Comparison of ENCODE assay signal across 9 mouse cellular contexts in the genomic region with DNA sequence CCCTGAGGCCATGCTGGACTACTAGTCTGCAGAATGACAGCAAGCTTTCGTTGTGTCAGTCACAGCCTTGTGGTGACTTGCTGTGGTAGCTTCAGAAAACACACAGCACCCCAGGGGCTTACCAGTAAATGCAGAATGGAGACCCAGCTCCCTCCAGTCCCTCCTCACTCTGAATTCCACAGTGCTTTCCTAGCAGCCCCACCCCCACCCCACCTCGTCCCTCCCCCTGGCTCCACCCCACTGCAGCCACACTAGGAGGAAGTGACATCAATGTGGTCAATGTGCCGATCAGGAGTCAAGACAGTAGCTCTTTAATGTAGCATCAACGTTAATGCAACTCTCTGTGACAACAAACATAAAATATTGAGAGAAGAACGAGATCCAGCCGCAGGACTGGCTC. TPM values are rescaled to one million over a fixed set of nuclear protein-coding genes. Genes with fewer than 3 reads are reported as not detected.
DNase-seq lines count a peak whose midpoint lies in the region; ATAC-seq and TF ChIP-seq lines count a peak whose summit lies in the region.
"Had no signal": no experiment of that assay in that cellular context is flagged by ENCODE, and none has a peak within 500 bp of the region (broad histone marks: within the 10 kb centered on the region; RNA-seq: fewer than 3 reads in every experiment).

No protein-coding gene starts in this region.

- no peak for TF ChIP-seq CTCF in left cerebral cortex, adult 2 months (IDR thresholded peaks at IDR 0.05)

- no peak for DNase-seq in kidney, adult 9 months
- DNase-seq in limb, embryonic 14.5 days (ENCODE audit: low spot score) = no peak
- DNase-seq in urinary bladder, adult 2 months (ENCODE audit: low spot score) = no peak
- no peak for DNase-seq in left cerebral cortex, adult 2 months (ENCODE audit: extremely low spot score in 1 of 2, low spot score in 2 of 2)
- DNase-seq in forebrain, embryonic 10.5 days (ENCODE audit: extremely low spot score, low spot score) = no peak
- DNase-seq: adrenal gland, postnatal 36 days had no signal

- intact Hi-C loops in left cerebral cortex, adult 2 months (cut with DNase I) = no loop called here

- H3K27ac ChIP-seq in kidney, embryonic 16.5 days (ENCODE audit: low read length) = peak overlapping the region; percentile 45
- H3K27ac ChIP-seq in limb, embryonic 14.5 days (replicated peaks; ENCODE audit: low read depth, low read length) = no peak overlapping the region
- 0 out of 2 replicates have a peak overlapping the region, but pooled peaks have one; percentile 14 for H3K27ac ChIP-seq in neural tube, embryonic 13.5 days (replicated peaks)
- no peak overlapping the region for H3K27ac ChIP-seq in left cerebral cortex, adult 2 months
- no peak overlapping the region for H3K27ac ChIP-seq in forebrain, embryonic 10.5 days

- H3K36me3 ChIP-seq in kidney, embryonic 16.5 days (ENCODE audit: insufficient read depth, low read length) = no peaks in the 10 kb centered on the region
- H3K36me3 ChIP-seq in limb, embryonic 14.5 days (ENCODE audit: control insufficient read depth, insufficient read depth, low read length) = no peaks in the 10 kb centered on the region
- H3K36me3 ChIP-seq in neural tube, embryonic 13.5 days = no peaks in the 10 kb centered on the region
- H3K36me3 ChIP-seq in forebrain, embryonic 10.5 days (replicated peaks) = no peaks in the 10 kb centered on the region

- 37% methylated on average over 6 of the region's 6 CpGs for WGBS in kidney, embryonic 16.5 days
- 32% methylated on average over 6 of the region's 6 CpGs for WGBS in limb, embryonic 14.5 days
- WGBS in neural tube, embryonic 13.5 days = 37% methylated on average over 6 of the region's 6 CpGs
- WGBS in forebrain, embryonic 10.5 days = 62% methylated on average over 6 of the region's 6 CpGs

- H3K4me1 ChIP-seq in kidney, embryonic 16.5 days (ENCODE audit: insufficient read depth, low read length) = peaks cover 8% of the 10 kb centered on the region
- peaks cover 16% of the 10 kb centered on the region for H3K4me1 ChIP-seq in limb, embryonic 14.5 days (ENCODE audit: control insufficient read depth, insufficient read depth, low read length)
- H3K4me1 ChIP-seq in neural tube, embryonic 13.5 days (replicated peaks) = peaks cover 37% of the 10 kb centered on the region
- peaks cover 35% of the 10 kb centered on the region for H3K4me1 ChIP-seq in forebrain, embryonic 10.5 days

- no peaks in the 10 kb centered on the region for H3K9me3 ChIP-seq in kidney, embryonic 16.5 days (ENCODE audit: low read length)
- H3K9me3 ChIP-seq in limb, embryonic 14.5 days (ENCODE audit: control insufficient read depth, low read length) = no peaks in the 10 kb centered on the region
- no peaks in the 10 kb centered on the region for H3K9me3 ChIP-seq in neural tube, embryonic 13.5 days
- no peaks in the 10 kb centered on the region for H3K9me3 ChIP-seq in forebrain, embryonic 10.5 days

- H3K4me3 ChIP-seq in kidney, embryonic 16.5 days (ENCODE audit: low read length) = peak overlapping the region; percentile 18
- 0 out of 2 replicates have a peak overlapping the region, but pooled peaks have one; percentile 1 for H3K4me3 ChIP-seq in limb, embryonic 14.5 days (replicated peaks; ENCODE audit: low read length)
- no peak overlapping the region for H3K4me3 ChIP-seq in neural tube, embryonic 13.5 days
- no peak overlapping the region for H3K4me3 ChIP-seq in left cerebral cortex, adult 2 months
- no peak overlapping the region for H3K4me3 ChIP-seq in forebrain, embryonic 10.5 days

- no peaks in the 10 kb centered on the region for H3K27me3 ChIP-seq in kidney, embryonic 16.5 days (ENCODE audit: insufficient read depth, low read length)
- no peaks in the 10 kb centered on the region for H3K27me3 ChIP-seq in limb, embryonic 14.5 days (ENCODE audit: control insufficient read depth, insufficient read depth, low read length)
- H3K27me3 ChIP-seq in neural tube, embryonic 13.5 days = no peaks in the 10 kb centered on the region
- H3K27me3 ChIP-seq in forebrain, embryonic 10.5 days (ENCODE audit: poor library complexity, severe bottlenecking) = peaks cover 40% of the 10 kb centered on the region

- peak; percentile 28; the same call in 1 of the 2 replicates for ATAC-seq in kidney, embryonic 16.5 days (ENCODE audit: low FRiP score, low TSS enrichment)
- peak; percentile 75 for ATAC-seq in activated CD4-positive, CD25-positive, alpha-beta regulatory T cell, adult 4 months
- ATAC-seq in limb, embryonic 14.5 days (ENCODE audit: low FRiP score, low read depth) = no peak
- no peak for ATAC-seq in neural tube, embryonic 13.5 days (ENCODE audit: low read depth)

- no peak for TF ChIP-seq POLR2A in limb, embryonic 14.5 days (IDR thresholded peaks at IDR 0.05; ENCODE audit: borderline replicate concordance, extremely low read depth, insufficient read depth, insufficient read length)

- 0 out of 2 replicates have a peak overlapping the region, but pooled peaks have one; percentile 27 for H3K9ac ChIP-seq in kidney, embryonic 16.5 days (replicated peaks; ENCODE audit: low read length)
- H3K9ac ChIP-seq in limb, embryonic 14.5 days (ENCODE audit: low read depth, low read length, severe bottlenecking) = no peak overlapping the region
- H3K9ac ChIP-seq in neural tube, embryonic 13.5 days = no peak overlapping the region

- H3K4me2 ChIP-seq in kidney, embryonic 16.5 days (replicated peaks; ENCODE audit: low read depth, low read length) = peak overlapping the region; percentile 44
- peak overlapping the region; percentile 16 for H3K4me2 ChIP-seq in limb, embryonic 14.5 days (replicated peaks; ENCODE audit: low read depth, low read length, severe bottlenecking)
- no peak overlapping the region for H3K4me2 ChIP-seq in neural tube, embryonic 13.5 days

RNA-seq across cellular contexts. Expression of gene Hopx, which starts 25.2 kb away (rescaled TPM):
- 1.1 and 1.8 TPM in 2 replicates for polyA plus RNA-seq in kidney, embryonic 16.5 days (2015; fragmentation: Nextera tagmentation; extraction: Ambion mirVana)
- 10 to 100 TPM; 17.5 to 20.6 TPM for polyA plus RNA-seq in activated CD4-positive, CD25-positive, alpha-beta regulatory T cell, adult 4 months (2017; shearing (Covaris generic))
- 12.2 and 13.2 TPM in 2 replicates for polyA plus RNA-seq in limb, embryonic 14.5 days (2012; rRNA removed)
- polyA plus RNA-seq in limb, embryonic 14.5 days (2014; fragmentation: Nextera tagmentation; extraction: Ambion mirVana) = 1.9 and 2.5 TPM in 2 replicates
- polyA plus RNA-seq in neural tube, embryonic 13.5 days (2015; fragmentation: Nextera tagmentation; extraction: Ambion mirVana) = 8.8 and 9.2 TPM in 2 replicates
- polyA plus RNA-seq in urinary bladder, adult 2 months (2012; rRNA removed) = 66.3 and 93.9 TPM in 2 replicates
- total RNA-seq in left cerebral cortex, adult 2 months (2021) = 10 to 100 TPM; 26.2 to 26.5 TPM
- polyA plus RNA-seq in forebrain, embryonic 10.5 days (2016; fragmentation: Nextera tagmentation; extraction: Ambion mirVana) = 0.23 and 0.55 TPM in 2 replicates

Comparison
In these comparisons a context has a peak if more than half of its experiments do, and no peak if none do; other contexts are left out.
1. ATAC-seq: peak in kidney, embryonic 16.5 days (single experiment) and activated CD4-positive, CD25-positive, alpha-beta regulatory T cell, adult 4 months (single experiment); none in limb, embryonic 14.5 days (single experiment) and neural tube, embryonic 13.5 days (single experiment).
2. H3K27ac ChIP-seq: peak in kidney, embryonic 16.5 days (single experiment) and neural tube, embryonic 13.5 days (single experiment); none in limb, embryonic 14.5 days (single experiment), left cerebral cortex, adult 2 months (single experiment) and forebrain, embryonic 10.5 days (single experiment).
3. H3K4me3 ChIP-seq: peak in kidney, embryonic 16.5 days (single experiment) and limb, embryonic 14.5 days (single experiment); none in neural tube, embryonic 13.5 days (single experiment), left cerebral cortex, adult 2 months (single experiment) and forebrain, embryonic 10.5 days (single experiment).